Mouse (Mus musculus): Measurements from ENCODE around the gene Bcar1.

GRCm38 (mm10) chr8:111782671-111783394 is 39.2 kb upstream of the Bcar1 start:
- TF ChIP-seq CTCF (IDR thresholded peaks at IDR 0.05; ENCODE audit: control insufficient read depth, insufficient read depth, low read length) (no peak), POLR2A (IDR thresholded peaks at IDR 0.05; ENCODE audit: borderline replicate concordance, control insufficient read depth, low read depth, low read length) (no peak)
